Mouse (Mus musculus) G1E (cell line): ENCODE data around the gene Fam169b. TPM values are rescaled to one million over a fixed set of nuclear protein-coding genes. Genes with fewer than 3 reads are reported as not detected.

ENCODE experiments used
- ATAC-seq: 2 replicates; pipeline ENCODE4 v1.8.0; 2016; ENCODE audit warnings: mild to moderate bottlenecking; ENCODE audit not compliant: insufficient number of reproducible peaks, poor library complexity, low FRiP score, severe bottlenecking; ENCODE audit errors: extremely low read depth
- DNase-seq: peaks from one replicate; pipeline ENCODE4 v3.0.0; 2012; ENCODE audit warnings: low spot score
- H3K27me3 ChIP-seq: 2 replicates; pipeline ENCODE4 v1.6.1; 2012; ENCODE audit warnings: mild to moderate bottlenecking, low read length, inconsistent platforms; ENCODE audit not compliant: insufficient read depth
- H3K36me3 ChIP-seq: replicated peaks from 2 replicates; pipeline ENCODE3; 2012; ENCODE audit warnings: mild to moderate bottlenecking, inconsistent platforms
- H3K4me1 ChIP-seq: 2 replicates; pipeline ENCODE4 v1.6.1; 2012; ENCODE audit warnings: low read depth, low read length, inconsistent platforms, mixed read lengths; ENCODE audit not compliant: insufficient read depth
- H3K4me3 ChIP-seq: 2 replicates; pipeline ENCODE4 v1.5.1; 2012; ENCODE audit warnings: low read depth, mild to moderate bottlenecking, inconsistent platforms, low read length, moderate library complexity, mixed read lengths
- H3K9me3 ChIP-seq: replicated peaks from 2 replicates; pipeline ENCODE4 v1.6.1; 2012; ENCODE audit warnings: inconsistent platforms
- CTCF ChIP-seq: IDR thresholded peaks from 2 replicates; pipeline ENCODE4 v1.5.1; 2012; ENCODE audit warnings: low read depth, low read length, inconsistent platforms, mixed read lengths
- GATA1 ChIP-seq: IDR thresholded peaks from 2 replicates; pipeline ENCODE4 v1.6.1; 2012; ENCODE audit warnings: borderline replicate concordance, low read length, inconsistent platforms, mixed read lengths
- GATA2 ChIP-seq: IDR thresholded peaks from 2 replicates; pipeline ENCODE4 v1.6.1; 2012; ENCODE audit warnings: low read depth, low read length, inconsistent platforms, borderline replicate concordance
- POLR2AphosphoS5 ChIP-seq: IDR thresholded peaks from 2 replicates; pipeline ENCODE4 v1.6.1; 2012; ENCODE audit warnings: low read depth, low read length, inconsistent platforms; ENCODE audit not compliant: insufficient replicate concordance
- TAL1 ChIP-seq: conservative IDR thresholded peaks from 2 replicates; pipeline ENCODE4 v1.6.1; 2012; ENCODE audit warnings: low read depth, low read length, inconsistent platforms, mixed read lengths
- polyA plus RNA-seq: library from polyadenylated mRNA; stranded (reverse); fragments of >175 nt; gene quantifications from 2 replicates; pipeline ENCODE4 v1.2.3, GENCODE M21; 2012
- total RNA-seq, 2 experiments: library from RNA; stranded (forward) in 1 of 2; stranded (reverse) in 1 of 2; fragments of 200-1000 nt in 1 of 2; fragments of >200 nt in 1 of 2; fragmentation: Nextera tagmentation in 1 of 2; gene quantifications; 2 replicates each; pipeline ENCODE4 v1.2.3; 2014 to 2017

Fam169b gene
- total and polyA plus RNA-seq, 3 experiments: 0.16 TPM; not detected in 2

DNA sequence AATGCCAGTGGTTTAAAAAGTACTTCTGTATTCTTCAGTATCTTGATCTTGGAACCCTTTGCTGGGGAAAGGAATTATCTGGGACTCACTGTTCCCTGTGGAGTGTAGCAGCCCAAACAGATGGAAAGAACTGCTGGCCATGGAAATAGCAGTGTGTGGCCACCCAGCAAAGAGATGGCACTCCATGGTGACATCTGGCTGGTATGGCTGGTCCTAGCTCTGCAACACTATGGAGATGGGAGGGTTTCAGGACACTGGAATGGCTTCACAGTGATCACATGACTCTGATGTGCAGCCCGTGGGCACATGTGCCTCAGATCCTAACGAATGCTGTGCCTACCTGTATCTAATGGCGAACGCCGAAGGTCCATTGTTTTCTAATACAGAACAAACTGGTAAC is 41.1 kb upstream of the Fam169b start:
- DNase-seq (no peak), ATAC-seq (no peak)
- Histone ChIP-seq H3K4me1 (peaks cover 9% of the 10 kb centered on the region), H3K4me3 (no peak overlapping the region), H3K9me3 (no peaks in the 10 kb centered on the region), H3K27me3 (no peaks in the 10 kb centered on the region), H3K36me3 (peaks cover 34% of the 10 kb centered on the region)
- TF ChIP-seq CTCF (no peak), POLR2AphosphoS5 (no peak), GATA2 (no peak), GATA1 (no peak), TAL1 (no peak)

DNA sequence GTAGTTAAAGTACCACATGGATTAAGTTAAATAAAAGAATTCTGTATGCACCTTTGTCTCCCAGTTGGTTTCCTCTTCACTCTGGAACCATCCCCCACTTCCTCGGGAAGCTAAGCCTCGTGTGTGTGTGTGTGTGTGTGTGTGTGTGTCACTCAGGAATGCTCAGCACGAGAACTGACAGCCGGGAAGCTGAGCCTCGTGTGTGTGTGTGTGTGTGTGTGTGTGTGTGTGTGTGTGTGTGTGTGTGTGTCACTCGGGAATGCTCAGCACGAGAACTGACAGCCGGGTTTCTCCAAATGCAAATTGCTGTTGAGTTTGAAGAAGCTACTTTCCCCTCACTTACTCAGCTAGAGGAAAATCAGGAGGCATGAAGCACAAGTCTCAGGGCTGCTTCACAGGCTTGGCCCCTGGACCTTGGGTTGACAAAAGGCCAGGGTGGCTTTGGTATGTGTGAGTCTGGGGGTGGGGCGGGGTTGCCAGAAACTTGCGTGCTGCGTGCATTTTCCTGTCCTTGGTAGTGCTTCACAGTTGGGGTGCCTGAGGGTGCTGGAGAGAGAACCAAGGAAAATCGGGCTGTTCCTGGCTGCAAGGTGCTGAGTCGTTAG is 39.9 kb upstream of the Fam169b start:
- ATAC-seq (no peak), DNase-seq (no peak)
- peaks cover 28% of the 10 kb centered on the region for H3K36me3 ChIP-seq
- no peak for TF ChIP-seq CTCF
- TF ChIP-seq GATA1: no peak
- no peak for TF ChIP-seq POLR2AphosphoS5
- no peak for TF ChIP-seq TAL1
- no peak for TF ChIP-seq GATA2
- H3K4me1 ChIP-seq: peaks cover 5% of the 10 kb centered on the region
- H3K27me3 ChIP-seq: no peaks in the 10 kb centered on the region
- H3K4me3 ChIP-seq: no peak overlapping the region
- no peaks in the 10 kb centered on the region for H3K9me3 ChIP-seq

GRCm38 (mm10) chr7:68236817-68237216 is 36.8 kb upstream of the Fam169b start:
- Histone ChIP-seq H3K9me3 (no peaks in the 10 kb centered on the region), H3K36me3 (peaks cover 24% of the 10 kb centered on the region), H3K4me3 (no peak overlapping the region), H3K27me3 (0 out of 2 replicates have a peak, but pooled peaks cover 2% of the 10 kb centered on the region), H3K4me1 (peaks cover 27% of the 10 kb centered on the region)
- ATAC-seq (no peak), DNase-seq (no peak)
- no peak for TF ChIP-seq GATA2
- no peak for TF ChIP-seq POLR2AphosphoS5

- Histone ChIP-seq H3K4me1 (peaks cover 27% of the 10 kb centered on the region), H3K4me3 (no peak overlapping the region), H3K9me3 (no peaks in the 10 kb centered on the region), H3K36me3 (peaks cover 24% of the 10 kb centered on the region), H3K27me3 (0 out of 2 replicates have a peak, but pooled peaks cover 2% of the 10 kb centered on the region)
- ATAC-seq (no peak), DNase-seq (no peak)
- TF ChIP-seq GATA2: no peak
- TF ChIP-seq POLR2AphosphoS5: peak; percentile 81; the same call in 1 of the 2 replicates
Measured at GRCm38 (mm10) chr7:68239220-68239827, 34.3 kb upstream of the Fam169b start.

GRCm38 (mm10) chr7:68241205-68241604 is 32.4 kb upstream of the Fam169b start:
- DNase-seq (no peak), ATAC-seq (no peak)
- H3K4me3 ChIP-seq: no peak overlapping the region; the same call in 1 of the 2 replicates
- peaks cover 27% of the 10 kb centered on the region for H3K4me1 ChIP-seq
- H3K36me3 ChIP-seq: peaks cover 24% of the 10 kb centered on the region
- H3K27me3 ChIP-seq: 0 out of 2 replicates have a peak, but pooled peaks cover 2% of the 10 kb centered on the region
- TF ChIP-seq TAL1 (no peak), CTCF (no peak), GATA1 (no peak)
- H3K9me3 ChIP-seq: no peaks in the 10 kb centered on the region

- Histone ChIP-seq H3K27me3 (0 out of 2 replicates have a peak, but pooled peaks cover 2% of the 10 kb centered on the region), H3K9me3 (peaks cover 4% of the 10 kb centered on the region), H3K4me3 (no peak overlapping the region), H3K36me3 (peaks cover under 1% of the 10 kb centered on the region), H3K4me1 (peaks cover 10% of the 10 kb centered on the region)
- no peak for ATAC-seq
- no peak for TF ChIP-seq CTCF
- no peak for TF ChIP-seq POLR2AphosphoS5
- no peak for TF ChIP-seq GATA2
- TF ChIP-seq GATA1: no peak
- no peak for TF ChIP-seq TAL1
- DNase-seq: no peak
Measured at GRCm38 (mm10) chr7:68245681-68246080, 28.0 kb upstream of the Fam169b start.
